Mouse (Mus musculus) left cerebral cortex, postnatal 10 days (tissue): Measurements from ENCODE around the gene Dnajc5. TPM values are rescaled to one million over a fixed set of nuclear protein-coding genes. Genes with fewer than 3 reads are reported as not detected.

Experiments
- DNase-seq, 2 experiments: peaks; one replicate each; pipeline ENCODE4 v3.0.0; 2021 to 2022; ENCODE audit warnings: low spot score in 2 of 2, mixed read lengths in 1 of 2; ENCODE audit errors: extremely low spot score in 1 of 2
- intact Hi-C: fragments of 180-260 bp; cut with DNase I; formaldehyde crosslinking; loops from one replicate; pipeline ENCODE4 v1.15.1; 2025
- total RNA-seq, 2 experiments: library from RNA; stranded (reverse); gene quantifications; 2 replicates each; pipeline ENCODE4 v1.2.3; 2021

Dnajc5 gene
- total RNA-seq, 2 experiments from 2014 or later, result 320 to 333 TPM

GRCm38 (mm10) chr2:181568272-181569008 is 48.2 kb downstream of the Dnajc5 start:
- DNase-seq, result peak in 1 of 2 experiments; percentile 40
- intact Hi-C loops, result no loop called here

- intact Hi-C loops, result no loop called here
- DNase-seq, result no peak
These were observed 49.6 kb downstream of the Dnajc5 start for GRCm38 (mm10) chr2:181569856-181570255.

- no peak for DNase-seq
- intact Hi-C loops, result no loop called here
These were observed 50.1 kb downstream of the Dnajc5 start for GRCm38 (mm10) chr2:181570375-181570774.

- intact Hi-C loops, result no loop called here
- peak in 1 of 2 experiments; percentile 25 for DNase-seq
These were observed 50.8 kb downstream of the Dnajc5 start for GRCm38 (mm10) chr2:181570921-181571595.

GRCm38 (mm10) chr2:181571941-181572670 is 51.8 kb downstream of the Dnajc5 start:
- intact Hi-C loops, result no loop called here
- DNase-seq, result peak in 1 of 2 experiments; percentile 18

- intact Hi-C loops, result no loop called here
- peak in 1 of 2 experiments; percentile 12 for DNase-seq
These were observed 52.9 kb downstream of the Dnajc5 start for GRCm38 (mm10) chr2:181572921-181573920.

- intact Hi-C loops, result no loop called here
- peak in 1 of 2 experiments; percentile 10 for DNase-seq
These were observed 53.7 kb downstream of the Dnajc5 start for GRCm38 (mm10) chr2:181573961-181574360.

GRCm38 (mm10) chr2:181574921-181575545 is 54.7 kb downstream of the Dnajc5 start:
- intact Hi-C loops, result loop anchor here (5.0 kb wide), 1 partner anchor 53 kb away; the partner anchor contains the start of gene Dnajc5
- no peak for DNase-seq

- intact Hi-C loops, result loop anchor here (5.0 kb wide), 1 partner anchor 54 kb away; the partner anchor contains the start of gene Dnajc5
- no peak for DNase-seq
These were observed 56.3 kb downstream of the Dnajc5 start for GRCm38 (mm10) chr2:181576613-181577012.

GRCm38 (mm10) chr2:181577126-181577525 is 56.8 kb downstream of the Dnajc5 start:
- peak in 1 of 2 experiments; percentile 8 for DNase-seq
- intact Hi-C loops, result loop anchor here (5.0 kb wide), 1 partner anchor 55 kb away; the partner anchor contains the start of gene Dnajc5

GRCm38 (mm10) chr2:181577981-181578581 is 57.8 kb downstream of the Dnajc5 start:
- intact Hi-C loops, result loop anchor here (5.0 kb wide), 1 partner anchor 56 kb away; the partner anchor contains the start of gene Dnajc5
- DNase-seq, result peak in 1 of 2 experiments; percentile 16

GRCm38 (mm10) chr2:181578790-181579618 is 58.7 kb downstream of the Dnajc5 start:
- DNase-seq, result no peak
- intact Hi-C loops, result loop anchor here (5.0 kb wide), 1 partner anchor 57 kb away; the partner anchor contains the start of gene Dnajc5

- no peak for DNase-seq
- intact Hi-C loops, result loop anchor here (5.0 kb wide), 2 partner anchors 57 to 187 kb away; partner anchors contain the start of gene Dnajc5
These were observed 59.4 kb downstream of the Dnajc5 start for GRCm38 (mm10) chr2:181579681-181580080.

- DNase-seq, result no peak
- intact Hi-C loops, result loop anchor here (5.0 kb wide), 1 partner anchor 188 kb away; no protein-coding TSS in a partner anchor
These were observed 60.0 kb downstream of the Dnajc5 start for GRCm38 (mm10) chr2:181580131-181580772.

GRCm38 (mm10) chr2:181581016-181581401 is 60.7 kb downstream of the Dnajc5 start:
- peak; percentile 74 to 84 for DNase-seq
- intact Hi-C loops, result loop anchor here (5.0 kb wide), 1 partner anchor 189 kb away; no protein-coding TSS in a partner anchor
